Mouse (Mus musculus) adrenal gland, postnatal 10 days (tissue): ENCODE measurements around the gene Casp9. TPM values are rescaled to one million over a fixed set of nuclear protein-coding genes. Genes with fewer than 3 reads are reported as not detected.

Source experiments
- DNase-seq: peaks from one replicate; pipeline ENCODE4 v3.0.0; 2021; ENCODE audit warnings: mixed read lengths
- total RNA-seq, 2 experiments: library from RNA; stranded (reverse); gene quantifications; 2 replicates each; pipeline ENCODE4 v1.2.3; 2021

Casp9 gene
- total RNA-seq, 2 experiments from 2014 or later, result 14.4 to 22.5 TPM

DNA sequence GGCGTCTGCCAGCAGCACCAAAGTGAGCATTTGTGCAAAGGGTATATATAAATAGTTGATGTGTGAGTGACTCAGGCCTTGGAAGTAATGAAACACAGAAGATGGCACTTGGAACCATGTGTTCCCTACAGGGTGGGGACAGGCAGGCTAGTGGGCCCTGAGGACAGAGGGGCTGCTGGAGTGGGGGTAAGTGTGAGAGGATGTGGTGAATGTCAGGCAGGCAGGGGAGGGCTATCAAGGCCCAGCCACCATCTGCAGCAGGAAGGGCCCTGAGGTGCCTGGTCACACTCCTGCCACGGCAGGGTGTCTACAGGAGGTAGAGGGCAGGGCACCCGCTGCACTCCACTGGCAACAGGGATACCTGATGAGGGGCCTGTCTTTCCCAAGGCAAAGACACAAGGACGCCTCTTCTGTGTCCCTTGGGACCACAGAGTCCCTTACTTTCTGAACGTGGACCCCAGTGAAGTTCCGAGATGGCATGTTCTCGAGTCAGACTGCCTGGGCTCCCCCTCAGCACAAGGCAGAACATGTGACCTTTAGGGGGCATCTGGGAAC lies 70.4 kb downstream of the Casp9 start:
- no peak for DNase-seq

GRCm38 (mm10) chr4:141864506-141864905 lies 71.1 kb downstream of the Casp9 start:
- no peak for DNase-seq

DNA sequence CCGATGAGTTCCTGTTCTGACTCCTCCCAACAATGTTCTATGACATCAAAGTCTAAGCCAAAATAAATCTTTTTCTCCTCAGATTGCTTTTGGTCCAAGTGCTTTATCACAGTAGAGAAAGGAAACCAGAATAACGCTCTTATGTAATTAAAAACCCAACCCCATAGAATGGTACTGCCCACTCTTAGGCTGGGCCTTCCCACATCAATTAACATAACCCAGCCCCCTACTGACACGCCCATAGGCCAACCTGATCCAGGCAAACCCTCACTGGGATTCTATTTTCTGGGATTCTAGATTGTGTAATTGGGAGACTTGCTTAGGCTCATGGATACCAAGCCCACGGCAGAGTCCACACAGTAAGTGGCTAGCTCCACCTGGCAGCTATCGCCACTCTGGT lies 71.6 kb downstream of the Casp9 start:
- no peak for DNase-seq

Other genes starting within 250 kb of the Casp9 start
- gene Fblim1, start 187.5 kb upstream of the Casp9 start, total RNA-seq, result 10 to 100 TPM; 14.8 to 21.6 TPM
- 1 to 10 TPM; 7.9 to 9.5 TPM for gene Tmem82, start 175.0 kb upstream of the Casp9 start, total RNA-seq
- 10 to 100 TPM; 36.1 to 39.2 TPM for gene Slc25a34, start 169.8 kb upstream of the Casp9 start, total RNA-seq
- gene Plekhm2, start 128.7 kb upstream of the Casp9 start, total RNA-seq, result 10 to 100 TPM; 37.6 to 42.2 TPM
- 1 to 10 TPM; 2.8 to 3.5 TPM for gene Rsc1a1, start 108.0 kb upstream of the Casp9 start, total RNA-seq
- 10 to 100 TPM; 48.6 to 59.9 TPM for gene Ddi2, start 70.2 kb upstream of the Casp9 start, total RNA-seq
- 10 to 100 TPM; 15.6 to 34.4 TPM for gene Agmat, start 46.9 kb upstream of the Casp9 start, total RNA-seq
- 10 to 100 TPM; 16.1 to 16.8 TPM for gene Dnajc16, start 2.7 kb upstream of the Casp9 start, total RNA-seq
- not detected for gene Cela2a, start 32.5 kb downstream of the Casp9 start, total RNA-seq
- gene Ctrc, start 52.7 kb downstream of the Casp9 start, total RNA-seq, result not detected
- 10 to 100 TPM; 28.9 to 29.1 TPM for gene Efhd2, start 81.3 kb downstream of the Casp9 start, total RNA-seq
- gene Fhad1, start 221.5 kb downstream of the Casp9 start, total RNA-seq, result under 1 TPM; 0.45 to 0.79 TPM